Mouse (Mus musculus) neural tube, embryonic 12.5 days (tissue): ENCODE data around the gene Csnk1e. TPM values are rescaled to one million over a fixed set of nuclear protein-coding genes. Genes with fewer than 3 reads are reported as not detected.

ENCODE experiments used
- ATAC-seq: fragments of 200-750 bp; cut with Nextera tagmentation; 2 replicates; pipeline ENCODE4 v1.8.0; 2017; ENCODE audit warnings: low read depth, mild to moderate bottlenecking, moderate TSS enrichment, moderate library complexity; ENCODE audit not compliant: low FRiP score
- H3K27ac ChIP-seq: fragments of 300-500 bp; sonication (generic); 2 replicates; pipeline ENCODE4 v1.5.1; 2016
- H3K27me3 ChIP-seq: fragments of 300-500 bp; sonication (generic); replicated peaks from 2 replicates; pipeline ENCODE4 v1.6.1; 2016; ENCODE audit warnings: mild to moderate bottlenecking
- H3K36me3 ChIP-seq: fragments of 300-500 bp; sonication (generic); 2 replicates; pipeline ENCODE4 v1.6.1; 2016; ENCODE audit warnings: mild to moderate bottlenecking
- H3K4me1 ChIP-seq: fragments of 300-500 bp; sonication (generic); 2 replicates; pipeline ENCODE4 v1.6.1; 2016
- H3K4me2 ChIP-seq: fragments of 300-500 bp; sonication (generic); replicated peaks from 2 replicates; pipeline ENCODE4 v1.6.1; 2016; ENCODE audit warnings: mild to moderate bottlenecking
- H3K4me3 ChIP-seq: fragments of 300-500 bp; sonication (generic); 2 replicates; pipeline ENCODE4 v1.5.1; 2016
- H3K9ac ChIP-seq: fragments of 300-500 bp; sonication (generic); 2 replicates; pipeline ENCODE4 v1.6.1; 2016; ENCODE audit warnings: mild to moderate bottlenecking
- H3K9me3 ChIP-seq: fragments of 300-500 bp; sonication (generic); 2 replicates; pipeline ENCODE4 v1.6.1; 2016; ENCODE audit warnings: mild to moderate bottlenecking
- WGBS: fragments of 180-500 bp; shearing (Covaris S2); methylation state at CpG from one replicate; pipeline ENCODE4 v1.1.7; 2016; 5-methylcytosine and 5-hydroxymethylcytosine counted together
- polyA plus RNA-seq: library from polyadenylated mRNA; unstranded; fragments of >200 nt; fragmentation: Nextera tagmentation; extraction: Ambion mirVana; gene quantifications from 2 replicates; pipeline ENCODE4 v1.2.1, GENCODE M21; 2016

The Csnk1e gene
- polyA plus RNA-seq, 1 experiment from 2014 or later: 308 TPM

DNA sequence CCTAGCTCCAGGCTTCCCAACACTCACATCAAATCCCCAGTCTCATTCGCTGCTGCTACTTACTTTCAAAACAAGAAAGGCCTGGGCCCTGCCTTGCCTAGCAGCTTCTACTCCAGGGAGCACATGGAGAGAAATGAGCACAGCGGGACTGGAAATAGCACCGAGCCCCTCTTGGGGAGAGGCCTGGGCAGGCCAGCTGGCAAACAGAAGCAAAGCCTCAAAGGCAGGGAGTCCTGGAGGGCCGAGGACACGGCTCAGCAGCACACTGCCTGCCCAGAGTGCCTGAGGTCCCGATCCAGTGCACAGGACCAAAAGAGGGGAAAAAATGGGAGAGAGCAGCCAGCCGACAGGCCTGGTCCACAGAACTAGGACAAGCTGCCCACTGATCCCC lies 54.4 kb downstream of the Csnk1e start:
- ATAC-seq: no peak
- Histone ChIP-seq H3K4me1 (peaks cover 33% of the 10 kb centered on the region), H3K27me3 (0 out of 2 replicates have a peak, but pooled peaks cover 3% of the 10 kb centered on the region), H3K4me2 (peak overlapping the region; percentile 88), H3K36me3 (peaks cover 3% of the 10 kb centered on the region; the same call in 1 of the 2 replicates), H3K27ac (no peak overlapping the region), H3K9ac (peak overlapping the region; percentile 48), H3K4me3 (no peak overlapping the region), H3K9me3 (no peaks in the 10 kb centered on the region)
- 67% methylated on average over 7 of the region's 7 CpGs for WGBS

DNA sequence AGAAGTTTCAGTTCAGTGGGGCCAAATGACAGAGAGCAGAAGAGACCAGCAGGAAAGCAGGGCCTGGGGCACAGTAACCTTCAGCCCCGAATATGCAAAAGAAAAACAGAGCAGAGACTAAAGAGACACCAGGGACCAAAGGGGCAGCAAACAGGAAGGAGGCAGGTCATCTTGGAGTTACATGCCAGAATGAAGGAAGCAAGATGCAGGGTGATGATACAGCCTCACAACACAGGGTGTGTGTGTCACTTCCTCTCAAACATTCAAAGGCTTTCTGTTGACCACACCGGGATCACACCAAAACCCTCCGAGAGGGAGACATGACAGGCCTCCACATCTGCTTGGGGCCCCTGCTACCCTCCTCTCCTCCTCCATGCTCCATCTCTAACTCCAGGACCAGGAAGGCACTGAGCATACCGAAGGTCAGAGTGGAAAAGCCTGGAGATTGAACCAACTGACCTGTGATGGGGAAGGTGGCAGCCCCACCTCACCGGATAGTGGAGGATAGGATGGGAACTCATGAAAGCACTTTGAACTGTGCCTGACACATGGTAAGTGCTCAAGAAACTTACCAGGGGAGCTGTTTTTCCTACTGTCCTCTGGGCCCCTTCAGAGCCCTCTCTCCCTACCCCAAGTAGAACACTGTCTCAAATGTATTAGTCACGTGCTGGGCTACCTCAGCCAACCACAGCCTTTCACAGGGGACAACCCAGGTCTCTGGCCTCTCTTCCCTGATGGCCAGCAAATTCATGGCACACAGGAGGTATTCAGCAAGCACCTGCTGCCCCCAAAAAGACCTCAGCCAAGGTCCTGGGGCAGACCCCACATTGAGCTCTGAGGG lies 55.0 kb downstream of the Csnk1e start:
- Histone ChIP-seq H3K9ac (peak overlapping the region; percentile 48; the same call in 1 of the 2 replicates), H3K4me3 (no peak overlapping the region), H3K27me3 (0 out of 2 replicates have a peak, but pooled peaks cover 3% of the 10 kb centered on the region), H3K4me1 (peaks cover 35% of the 10 kb centered on the region), H3K9me3 (no peaks in the 10 kb centered on the region), H3K4me2 (peak overlapping the region; percentile 88), H3K27ac (no peak overlapping the region), H3K36me3 (peaks cover 3% of the 10 kb centered on the region; the same call in 1 of the 2 replicates)
- 68% methylated on average over 6 of the region's 6 CpGs for WGBS
- no peak for ATAC-seq

DNA sequence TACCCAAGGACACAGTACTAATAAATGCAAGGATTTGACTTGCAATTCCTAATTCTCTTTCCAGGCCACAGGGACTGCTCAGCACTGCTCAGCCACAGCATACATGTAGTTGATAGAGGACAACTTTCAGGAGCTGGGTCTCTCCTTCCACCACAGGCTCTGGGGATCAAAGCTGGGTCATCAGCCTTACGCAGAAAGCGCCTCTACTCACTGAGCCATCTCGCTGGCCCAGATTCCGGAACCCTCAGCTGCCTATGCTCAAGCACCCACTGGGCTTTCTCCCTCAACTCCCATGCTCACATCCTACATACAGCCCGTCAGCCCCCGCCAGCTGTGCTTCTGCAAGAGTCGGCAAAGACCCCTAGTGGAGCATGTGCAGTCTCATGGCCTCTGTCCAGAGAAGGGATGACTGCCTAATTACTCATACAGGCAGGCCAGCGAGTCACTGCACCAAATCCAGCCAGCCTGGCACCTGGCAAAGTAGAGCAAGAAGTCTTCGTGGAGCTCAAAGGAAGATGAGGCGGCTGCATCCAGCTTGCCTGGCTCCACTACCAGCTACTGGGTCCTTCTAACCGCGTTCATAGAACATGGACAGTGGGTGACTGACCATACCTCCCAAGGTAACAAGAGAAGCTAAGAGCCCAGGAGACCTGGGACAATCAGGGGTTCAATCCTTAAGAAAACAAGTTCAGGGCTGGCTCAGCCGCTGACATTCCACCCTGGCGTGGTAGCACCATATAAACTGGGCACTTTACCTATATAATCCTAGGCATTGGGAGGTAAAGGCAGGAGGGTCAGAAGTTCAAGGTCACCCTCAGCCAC lies 55.9 kb downstream of the Csnk1e start:
- Histone ChIP-seq H3K27me3 (0 out of 2 replicates have a peak, but pooled peaks cover 3% of the 10 kb centered on the region), H3K4me3 (no peak overlapping the region), H3K27ac (no peak overlapping the region), H3K4me2 (no peak overlapping the region), H3K4me1 (peaks cover 44% of the 10 kb centered on the region), H3K9ac (no peak overlapping the region), H3K36me3 (peaks cover 3% of the 10 kb centered on the region; the same call in 1 of the 2 replicates), H3K9me3 (no peaks in the 10 kb centered on the region)
- no peak for ATAC-seq
- 84% methylated on average over 14 of the region's 14 CpGs for WGBS

DNA sequence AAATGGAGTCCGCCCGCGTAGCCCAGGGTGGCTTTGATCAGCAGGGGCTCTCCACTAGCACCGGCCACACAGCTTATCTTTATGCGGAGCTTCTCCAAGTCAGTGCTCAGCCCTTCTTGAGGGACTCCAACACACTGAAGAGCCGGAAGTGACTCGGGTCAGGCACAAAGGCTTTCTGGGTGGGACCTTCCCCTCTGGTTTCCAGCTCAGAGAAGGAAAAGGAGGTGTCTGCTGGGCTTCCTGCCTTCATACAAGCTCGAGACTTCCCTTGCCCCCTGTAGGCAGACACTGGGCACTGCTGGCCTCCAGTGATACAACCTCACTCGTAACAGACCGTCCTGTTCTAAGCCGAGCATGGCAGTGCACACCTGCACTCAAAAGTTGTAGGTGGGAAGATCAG lies 58.6 kb downstream of the Csnk1e start:
- Histone ChIP-seq H3K27ac (no peak overlapping the region), H3K27me3 (no peaks in the 10 kb centered on the region), H3K4me1 (peaks cover 48% of the 10 kb centered on the region), H3K4me2 (no peak overlapping the region), H3K4me3 (no peak overlapping the region), H3K9me3 (no peaks in the 10 kb centered on the region), H3K9ac (no peak overlapping the region), H3K36me3 (peaks cover 3% of the 10 kb centered on the region; the same call in 1 of the 2 replicates)
- ATAC-seq: no peak
- WGBS: 81% methylated on average over 11 of the region's 11 CpGs

DNA sequence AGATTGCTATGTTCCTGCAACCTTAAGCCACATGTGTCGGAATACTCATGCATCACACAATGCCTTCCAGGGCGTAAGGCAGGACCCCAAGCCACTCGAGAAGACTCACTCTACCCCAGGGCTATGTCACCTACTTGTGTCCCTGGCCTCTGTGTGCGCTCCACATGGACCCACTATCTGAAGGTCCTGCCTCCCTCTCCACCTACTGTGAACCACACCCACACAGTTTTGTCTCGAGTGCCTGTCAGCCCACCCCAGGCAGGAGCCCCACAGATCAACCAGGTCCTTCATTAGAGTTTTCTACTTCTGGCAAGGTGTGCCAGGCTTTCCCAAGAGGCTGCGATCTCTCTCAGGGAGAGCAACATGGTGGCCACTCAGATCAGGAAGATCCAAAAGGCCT lies 60.1 kb downstream of the Csnk1e start:
- no peaks in the 10 kb centered on the region for H3K9me3 ChIP-seq
- peaks cover 37% of the 10 kb centered on the region for H3K4me1 ChIP-seq
- no peak overlapping the region for H3K4me3 ChIP-seq
- H3K27ac ChIP-seq: no peak overlapping the region
- peaks cover 3% of the 10 kb centered on the region; the same call in 1 of the 2 replicates for H3K36me3 ChIP-seq
- H3K4me2 ChIP-seq: no peak overlapping the region
- H3K27me3 ChIP-seq: no peaks in the 10 kb centered on the region
- ATAC-seq: no peak
- no peak overlapping the region for H3K9ac ChIP-seq
- WGBS: 88% methylated on average over 6 of the region's 6 CpGs

DNA sequence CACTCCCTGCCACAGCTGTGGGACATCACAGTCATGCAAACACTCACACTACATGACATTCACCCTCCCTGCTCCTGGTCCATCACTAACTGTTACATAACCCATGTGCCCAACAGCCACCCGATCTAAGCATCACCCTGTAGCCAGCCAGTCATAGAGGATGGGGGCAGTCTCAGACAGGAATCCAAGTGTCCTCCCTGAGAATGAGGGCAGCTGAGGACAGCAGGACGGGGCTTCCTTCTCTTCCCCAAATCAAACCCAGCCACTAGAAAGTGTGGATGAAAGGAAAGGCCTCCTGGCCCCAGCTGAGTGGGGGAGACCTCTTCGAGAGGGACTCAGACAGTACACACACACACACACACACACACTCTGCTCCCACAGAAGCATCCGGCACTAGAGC lies 60.5 kb downstream of the Csnk1e start:
- no peak overlapping the region for H3K4me3 ChIP-seq
- no peaks in the 10 kb centered on the region for H3K27me3 ChIP-seq
- no peak overlapping the region for H3K4me2 ChIP-seq
- H3K27ac ChIP-seq: no peak overlapping the region
- H3K9me3 ChIP-seq: no peaks in the 10 kb centered on the region
- peaks cover 3% of the 10 kb centered on the region; the same call in 1 of the 2 replicates for H3K36me3 ChIP-seq
- H3K9ac ChIP-seq: no peak overlapping the region
- 77% methylated on average over 4 of the region's 4 CpGs for WGBS
- H3K4me1 ChIP-seq: peaks cover 33% of the 10 kb centered on the region
- no peak for ATAC-seq

DNA sequence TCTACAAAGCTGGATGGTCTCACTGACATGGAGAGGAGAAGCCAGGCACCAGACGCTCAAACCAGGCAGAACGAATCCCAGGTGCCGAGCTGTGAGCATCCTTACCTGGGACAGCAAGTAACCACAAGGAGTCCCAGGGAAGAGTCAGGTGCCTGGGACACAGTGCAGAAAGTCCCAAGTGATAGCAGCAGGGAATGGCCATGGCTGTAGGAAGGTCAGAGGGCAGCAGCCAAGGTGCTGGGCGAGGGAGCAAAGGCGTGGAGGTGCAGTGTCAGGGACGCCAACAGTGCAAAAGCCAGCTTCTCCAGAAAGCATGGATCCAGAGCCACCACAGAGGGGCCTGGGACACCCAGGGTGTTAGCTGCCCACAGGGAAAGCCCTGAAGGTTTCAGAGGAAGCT lies 62.3 kb downstream of the Csnk1e start:
- 83% methylated on average over 6 of the region's 6 CpGs for WGBS
- no peak overlapping the region for H3K9ac ChIP-seq
- H3K9me3 ChIP-seq: no peaks in the 10 kb centered on the region
- H3K36me3 ChIP-seq: peaks cover 3% of the 10 kb centered on the region; the same call in 1 of the 2 replicates
- H3K4me3 ChIP-seq: no peak overlapping the region
- H3K27me3 ChIP-seq: no peaks in the 10 kb centered on the region
- no peak for ATAC-seq
- no peak overlapping the region for H3K4me2 ChIP-seq
- H3K27ac ChIP-seq: no peak overlapping the region
- H3K4me1 ChIP-seq: peaks cover 32% of the 10 kb centered on the region; the same call in 1 of the 2 replicates

DNA sequence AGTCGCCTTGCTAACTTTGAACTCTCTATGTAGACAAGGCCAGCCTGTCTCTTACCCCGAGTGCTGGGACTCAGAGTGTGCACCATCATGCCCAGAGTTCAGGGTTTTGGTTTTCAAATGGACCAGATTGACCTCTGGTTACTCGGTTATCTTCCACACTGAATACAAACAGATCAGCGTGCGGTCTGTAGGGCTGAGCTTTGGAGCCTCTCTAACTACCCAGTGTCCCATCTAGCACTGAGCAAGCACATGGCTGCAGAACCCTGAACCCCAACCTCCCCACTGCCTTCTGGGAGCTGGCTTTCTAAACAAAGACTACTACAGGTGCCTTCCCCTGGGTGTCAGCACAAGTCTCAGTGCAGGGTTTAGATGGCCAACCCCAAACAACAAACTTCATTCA lies 62.8 kb downstream of the Csnk1e start:
- peaks cover 35% of the 10 kb centered on the region; the same call in 1 of the 2 replicates for H3K4me1 ChIP-seq
- no peak for ATAC-seq
- no peak overlapping the region for H3K27ac ChIP-seq
- no peaks in the 10 kb centered on the region for H3K27me3 ChIP-seq
- H3K36me3 ChIP-seq: peaks cover 2% of the 10 kb centered on the region; the same call in 1 of the 2 replicates
- H3K4me3 ChIP-seq: no peak overlapping the region
- WGBS: 91% methylated on average over 5 of the region's 5 CpGs
- no peak overlapping the region for H3K4me2 ChIP-seq
- H3K9me3 ChIP-seq: no peaks in the 10 kb centered on the region
- no peak overlapping the region for H3K9ac ChIP-seq

DNA sequence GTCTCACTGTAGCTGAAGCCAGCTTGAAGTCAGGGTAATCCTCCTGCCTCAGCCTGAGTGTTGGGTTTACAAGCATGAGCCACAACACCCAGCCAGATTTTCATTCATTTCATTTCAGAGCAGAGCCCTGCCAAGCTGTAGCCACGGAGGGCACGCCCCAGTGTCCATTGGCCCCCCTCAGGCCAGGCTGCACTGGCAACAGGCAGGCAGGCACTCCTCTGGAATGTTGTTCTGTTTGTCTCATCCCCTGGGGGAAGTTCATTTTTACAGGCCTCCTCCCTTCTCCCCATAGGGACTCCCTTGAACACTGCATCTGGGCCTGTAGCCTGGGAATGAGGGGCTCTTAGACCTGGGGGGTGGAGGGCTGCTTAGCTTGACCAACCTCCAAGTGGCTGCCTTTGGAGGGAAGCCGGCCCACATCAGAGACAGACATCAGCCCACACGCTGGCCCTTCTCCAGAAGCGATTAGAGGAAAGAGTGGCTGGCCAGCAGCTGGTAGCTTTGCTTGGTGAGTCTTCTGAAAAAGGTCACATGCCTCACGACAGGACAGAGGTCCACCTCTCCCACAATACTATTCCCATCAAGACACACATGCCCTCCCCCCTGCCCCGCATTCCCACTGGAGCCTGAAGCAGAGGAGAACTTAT lies 63.8 kb downstream of the Csnk1e start:
- ATAC-seq: no peak
- Histone ChIP-seq H3K27me3 (no peaks in the 10 kb centered on the region), H3K27ac (no peak overlapping the region), H3K4me3 (no peak overlapping the region), H3K4me1 (peaks cover 35% of the 10 kb centered on the region; the same call in 1 of the 2 replicates), H3K9ac (no peak overlapping the region), H3K9me3 (no peaks in the 10 kb centered on the region), H3K4me2 (no peak overlapping the region), H3K36me3 (no peaks in the 10 kb centered on the region)
- 64% methylated on average over 7 of the region's 7 CpGs for WGBS

DNA sequence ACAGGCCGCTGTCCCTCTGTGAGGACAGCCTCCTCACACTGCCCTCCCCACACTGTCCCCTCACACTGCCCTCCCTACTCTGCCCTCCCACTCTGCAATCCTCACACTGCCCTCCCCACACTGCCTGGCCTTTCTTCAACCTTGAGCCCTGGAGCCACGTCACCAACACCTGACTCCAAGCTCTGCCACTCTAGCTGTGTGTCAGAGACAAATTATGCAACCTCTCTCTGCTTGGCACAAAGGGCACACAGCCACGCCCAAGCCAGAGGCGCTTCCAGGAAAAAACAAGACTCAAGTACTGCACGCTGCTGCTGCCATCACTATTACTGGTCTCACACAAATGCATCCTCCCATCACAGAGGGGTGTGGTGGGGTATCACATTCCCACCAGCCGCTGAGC lies 64.9 kb downstream of the Csnk1e start:
- no peak overlapping the region for H3K9ac ChIP-seq
- no peaks in the 10 kb centered on the region for H3K36me3 ChIP-seq
- no peak overlapping the region for H3K4me2 ChIP-seq
- no peaks in the 10 kb centered on the region for H3K27me3 ChIP-seq
- H3K4me1 ChIP-seq: peaks cover 34% of the 10 kb centered on the region; the same call in 1 of the 2 replicates
- no peak overlapping the region for H3K4me3 ChIP-seq
- ATAC-seq: no peak
- H3K27ac ChIP-seq: no peak overlapping the region
- WGBS: 84% methylated on average over 6 of the region's 6 CpGs
- H3K9me3 ChIP-seq: no peaks in the 10 kb centered on the region

DNA sequence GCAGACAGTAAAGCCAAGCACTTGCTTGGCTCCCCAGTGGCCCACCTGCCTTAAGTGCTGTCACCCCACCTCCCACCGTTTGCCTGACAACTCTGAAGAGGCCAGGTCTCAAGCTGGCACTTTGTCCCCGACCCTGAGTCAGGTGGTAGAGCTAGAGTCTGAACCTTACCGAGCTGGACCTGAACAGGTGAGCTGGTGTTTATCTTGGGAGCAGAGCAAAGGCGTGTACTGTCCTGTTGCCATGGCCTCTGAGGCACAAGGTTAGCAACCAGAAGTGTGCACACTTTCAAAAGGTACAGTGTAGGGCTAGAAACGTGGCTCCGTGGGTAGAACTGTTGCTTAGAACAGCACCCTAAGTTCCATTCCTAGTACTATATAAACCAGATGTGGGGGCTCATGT lies 67.2 kb downstream of the Csnk1e start:
- Histone ChIP-seq H3K4me1 (peaks cover 12% of the 10 kb centered on the region; the same call in 1 of the 2 replicates), H3K27me3 (no peaks in the 10 kb centered on the region)
- WGBS: 78% methylated on average over 6 of the region's 6 CpGs

DNA sequence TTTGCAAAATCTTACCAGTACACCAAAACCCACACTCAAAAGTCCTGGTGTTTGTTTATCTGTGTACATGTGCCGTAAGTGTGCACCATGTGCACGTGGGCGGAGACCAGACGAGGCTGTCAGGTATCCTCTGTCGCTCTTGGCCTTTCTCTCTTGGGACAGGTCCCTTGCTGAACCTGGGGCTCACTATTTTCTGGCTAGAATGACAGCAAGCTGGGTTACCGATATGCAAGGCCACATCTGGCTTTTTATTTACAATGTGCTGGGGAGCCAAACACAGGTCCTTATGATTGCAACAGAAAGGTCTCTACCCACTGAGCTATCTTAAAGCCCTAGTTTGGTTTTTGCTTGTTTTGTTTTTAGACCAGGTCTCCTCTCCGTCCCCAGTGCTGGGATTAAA lies 67.8 kb downstream of the Csnk1e start:
- Histone ChIP-seq H3K9ac (no peak overlapping the region), H3K4me3 (no peak overlapping the region), H3K36me3 (no peaks in the 10 kb centered on the region), H3K27ac (no peak overlapping the region), H3K27me3 (no peaks in the 10 kb centered on the region), H3K4me2 (no peak overlapping the region), H3K4me1 (peaks cover 8% of the 10 kb centered on the region; the same call in 1 of the 2 replicates), H3K9me3 (no peaks in the 10 kb centered on the region)
- WGBS: 85% methylated on average over 7 of the region's 7 CpGs
- no peak for ATAC-seq

More for the DNA sequence above, 67.2 kb downstream of the Csnk1e start:
- no peaks in the 10 kb centered on the region for H3K36me3 ChIP-seq
- H3K9ac ChIP-seq: no peak overlapping the region
- H3K4me2 ChIP-seq: no peak overlapping the region
- H3K4me3 ChIP-seq: no peak overlapping the region
- ATAC-seq: no peak
- no peak overlapping the region for H3K27ac ChIP-seq
- no peaks in the 10 kb centered on the region for H3K9me3 ChIP-seq
